Mouse (Mus musculus) lung, postnatal 14 days (tissue): ENCODE measurements around the gene Cpeb1.

Experiments
- DNase-seq: peaks from one replicate; pipeline ENCODE4 v3.0.0; 2021

Cpeb1 gene

GRCm38 (mm10) chr7:81326043-81326442, 129.2 kb downstream of the Cpeb1 start:
- DNase-seq = no peak

GRCm38 (mm10) chr7:81321776-81322175, 133.5 kb downstream of the Cpeb1 start:
- DNase-seq = no peak

- no peak for DNase-seq
Measured at GRCm38 (mm10) chr7:81319749-81320148, 135.5 kb downstream of the Cpeb1 start.

GRCm38 (mm10) chr7:81315583-81315982, 139.7 kb downstream of the Cpeb1 start:
- peak; percentile 14 for DNase-seq

- DNase-seq = no peak
Measured at GRCm38 (mm10) chr7:81311581-81311980, 143.7 kb downstream of the Cpeb1 start.

GRCm38 (mm10) chr7:81311130-81311529, 144.1 kb downstream of the Cpeb1 start:
- DNase-seq = no peak

- no peak for DNase-seq
Measured at GRCm38 (mm10) chr7:81309247-81309646, 146.0 kb downstream of the Cpeb1 start.

- DNase-seq = no peak
Measured at GRCm38 (mm10) chr7:81307735-81308134, 147.5 kb downstream of the Cpeb1 start.

- DNase-seq = no peak
Measured at GRCm38 (mm10) chr7:81304675-81305074, 150.6 kb downstream of the Cpeb1 start.

GRCm38 (mm10) chr7:81304100-81304499, 151.2 kb downstream of the Cpeb1 start:
- no peak for DNase-seq

GRCm38 (mm10) chr7:81303682-81304081, 151.6 kb downstream of the Cpeb1 start:
- DNase-seq = peak; percentile 31

- DNase-seq = no peak
Measured at GRCm38 (mm10) chr7:81301323-81301722, 153.9 kb downstream of the Cpeb1 start.

GRCm38 (mm10) chr7:81298206-81298605, 157.1 kb downstream of the Cpeb1 start:
- DNase-seq = no peak
